Mouse (Mus musculus) CH12.LX (cell line): ENCODE results near the gene Irf2. TPM values are rescaled to one million over a fixed set of nuclear protein-coding genes. Genes with fewer than 3 reads are reported as not detected.

ENCODE experiments used
- DNase-seq: peaks from one replicate; pipeline ENCODE4 v3.0.0-alpha.2; 2013; ENCODE audit errors: extremely low read depth
- H3K27ac ChIP-seq: 2 replicates; pipeline ENCODE4 v1.5.1; 2012; ENCODE audit warnings: low read depth, mild to moderate bottlenecking, control low read depth, moderate library complexity; ENCODE audit not compliant: insufficient read depth
- H3K27me3 ChIP-seq: replicated peaks from 2 replicates; pipeline ENCODE3; 2012; ENCODE audit warnings: inconsistent platforms
- H3K36me3 ChIP-seq, 2 experiments: replicated peaks in 1 of 2; 2 replicates each; pipeline versions ENCODE3 to v1.6.1; 2012; ENCODE audit warnings: inconsistent platforms in 1 of 2, low read length in 1 of 2, mild to moderate bottlenecking in 1 of 2, mixed read lengths in 1 of 2, moderate library complexity in 1 of 2; ENCODE audit not compliant: control insufficient read depth in 1 of 2, insufficient read depth in 1 of 2
- H3K4me1 ChIP-seq, 2 experiments: 2 replicates each; pipeline ENCODE4 v1.6.1; 2012; ENCODE audit warnings: inconsistent platforms in 1 of 2, moderate library complexity in 1 of 2; ENCODE audit not compliant: insufficient read depth in 2 of 2, control insufficient read depth in 1 of 2
- H3K4me2 ChIP-seq: 2 replicates; pipeline ENCODE4 v1.6.1; 2012; ENCODE audit warnings: low read depth, mild to moderate bottlenecking, control low read depth; ENCODE audit not compliant: poor library complexity, insufficient read depth, severe bottlenecking
- H3K4me3 ChIP-seq, 3 experiments: fragments of 150-350 bp in 1 of 3; sonication (generic) in 1 of 3; replicated peaks in 1 of 3; 2 replicates each; pipeline versions ENCODE3 to v1.5.1; 2011 to 2012; ENCODE audit warnings: low read depth in 2 of 3, low read length in 2 of 3, mild to moderate bottlenecking in 2 of 3, moderate library complexity in 2 of 3, control low read depth in 1 of 3, improper control_type of control experiment in 1 of 3, inconsistent platforms in 1 of 3, mixed read lengths in 1 of 3; ENCODE audit not compliant: poor library complexity in 1 of 3
- H3K79me2 ChIP-seq: replicated peaks from 2 replicates; pipeline ENCODE4 v1.6.1; 2012; ENCODE audit warnings: mild to moderate bottlenecking, moderate library complexity; ENCODE audit not compliant: control insufficient read depth, poor library complexity, insufficient read depth, severe bottlenecking; ENCODE audit errors: extremely low read depth
- H3K9ac ChIP-seq: 2 replicates; pipeline ENCODE4 v1.6.1; 2012; ENCODE audit warnings: low read depth, mild to moderate bottlenecking, control low read depth, moderate library complexity; ENCODE audit not compliant: insufficient read depth
- H3K9me3 ChIP-seq: replicated peaks from 2 replicates; pipeline ENCODE3; 2012; ENCODE audit warnings: low read length, inconsistent platforms, mixed read lengths
- BHLHE40 ChIP-seq: IDR thresholded peaks from 2 replicates; pipeline ENCODE4 v1.6.1; 2011; ENCODE audit warnings: mild to moderate bottlenecking, low read depth, low read length, improper control_type of control experiment
- CHD1 ChIP-seq: IDR thresholded peaks from 2 replicates; pipeline ENCODE4 v1.6.1; 2012; ENCODE audit warnings: low read depth, low read length, improper control_type of control experiment, inconsistent platforms
- CHD2 ChIP-seq: IDR thresholded peaks from 2 replicates; pipeline ENCODE4 v1.6.1; 2011; ENCODE audit warnings: low read length, improper control_type of control experiment
- CTCF ChIP-seq, 2 experiments: IDR thresholded peaks in 1 of 2; conservative IDR thresholded peaks in 1 of 2; 2 replicates each; pipeline ENCODE4 v1.5.1; 2011 to 2012; ENCODE audit warnings: low read depth in 2 of 2, low read length in 2 of 2, improper control_type of control experiment in 1 of 2, inconsistent platforms in 1 of 2, mild to moderate bottlenecking in 1 of 2, moderate library complexity in 1 of 2
- E2F4 ChIP-seq: IDR thresholded peaks from 2 replicates; pipeline ENCODE4 v1.6.1; 2011; ENCODE audit warnings: low read depth, low read length, improper control_type of control experiment; ENCODE audit not compliant: insufficient replicate concordance
- ELF1 ChIP-seq: IDR thresholded peaks from 2 replicates; pipeline ENCODE4 v1.6.1; 2014; ENCODE audit warnings: low read depth, mild to moderate bottlenecking, inconsistent platforms, low read length, improper control_type of control experiment
- EP300 ChIP-seq: IDR thresholded peaks from 2 replicates; pipeline ENCODE4 v1.6.1; 2011; ENCODE audit warnings: low read length, improper control_type of control experiment
- ETS1 ChIP-seq: conservative IDR thresholded peaks from 2 replicates; pipeline ENCODE4 v1.6.1; 2012; ENCODE audit warnings: low read depth, mild to moderate bottlenecking, inconsistent platforms, low read length, improper control_type of control experiment, moderate library complexity
- GABPA ChIP-seq: IDR thresholded peaks from 2 replicates; pipeline ENCODE4 v1.6.1; 2012; ENCODE audit warnings: low read depth, low read length, improper control_type of control experiment, inconsistent platforms; ENCODE audit not compliant: insufficient replicate concordance
- HCFC1 ChIP-seq: IDR thresholded peaks from 2 replicates; pipeline ENCODE4 v1.6.1; 2012; ENCODE audit warnings: low read depth, mild to moderate bottlenecking, inconsistent platforms, low read length, improper control_type of control experiment
- IRF4 ChIP-seq: IDR thresholded peaks from 2 replicates; pipeline ENCODE4 v1.6.1; 2014; ENCODE audit warnings: low read depth, mild to moderate bottlenecking, inconsistent platforms, low read length, improper control_type of control experiment
- JUND ChIP-seq: conservative IDR thresholded peaks from 2 replicates; pipeline ENCODE4 v1.6.1; 2011; ENCODE audit warnings: low read depth, low read length, improper control_type of control experiment
- KAT2A ChIP-seq: IDR thresholded peaks from 2 replicates; pipeline ENCODE4 v1.6.1; 2012; ENCODE audit warnings: low read length, improper control_type of control experiment, inconsistent platforms; ENCODE audit not compliant: insufficient replicate concordance
- MAFK ChIP-seq: IDR thresholded peaks from 2 replicates; pipeline ENCODE4 v1.6.1; 2011; ENCODE audit warnings: low read length, improper control_type of control experiment; ENCODE audit not compliant: insufficient replicate concordance
- MAX ChIP-seq: IDR thresholded peaks from 2 replicates; pipeline ENCODE4 v1.6.1; 2011; ENCODE audit warnings: low read length, improper control_type of control experiment
- MAZ ChIP-seq: IDR thresholded peaks from 2 replicates; pipeline ENCODE4 v1.6.1; 2012; ENCODE audit warnings: low read depth, mild to moderate bottlenecking, inconsistent platforms, low read length, improper control_type of control experiment, moderate library complexity
- MXI1 ChIP-seq: IDR thresholded peaks from 2 replicates; pipeline ENCODE4 v1.6.1; 2011; ENCODE audit warnings: mild to moderate bottlenecking, low read depth, low read length, improper control_type of control experiment
- NELFE ChIP-seq: IDR thresholded peaks from 2 replicates; pipeline ENCODE4 v1.6.1; 2011; ENCODE audit warnings: low read depth, low read length, improper control_type of control experiment
- PAX5 ChIP-seq: IDR thresholded peaks from 2 replicates; pipeline ENCODE4 v1.6.1; 2012; ENCODE audit warnings: low read length, inconsistent platforms, mixed read lengths
- RAD21 ChIP-seq: IDR thresholded peaks from 2 replicates; pipeline ENCODE4 v1.6.1; 2011; ENCODE audit warnings: low read depth, mild to moderate bottlenecking, low read length, improper control_type of control experiment, moderate library complexity
- RCOR1 ChIP-seq: conservative IDR thresholded peaks from 2 replicates; pipeline ENCODE4 v1.6.1; 2012; ENCODE audit warnings: low read depth, mild to moderate bottlenecking, inconsistent platforms, low read length, improper control_type of control experiment
- SIN3A ChIP-seq: IDR thresholded peaks from 2 replicates; pipeline ENCODE4 v1.6.1; 2012; ENCODE audit warnings: low read length, improper control_type of control experiment, inconsistent platforms
- SMC3 ChIP-seq: IDR thresholded peaks from 2 replicates; pipeline ENCODE4 v1.6.1; 2011; ENCODE audit warnings: low read depth, low read length, improper control_type of control experiment
- TBP ChIP-seq: conservative IDR thresholded peaks from 2 replicates; pipeline ENCODE4 v1.6.1; 2011; ENCODE audit warnings: low read depth, low read length, improper control_type of control experiment
- TCF12 ChIP-seq: IDR thresholded peaks from 2 replicates; pipeline ENCODE4 v1.6.1; 2014; ENCODE audit warnings: low read depth, mild to moderate bottlenecking, inconsistent platforms, low read length, improper control_type of control experiment
- UBTF ChIP-seq: IDR thresholded peaks from 2 replicates; pipeline ENCODE4 v1.6.1; 2012; ENCODE audit warnings: low read depth, mild to moderate bottlenecking, inconsistent platforms, low read length, improper control_type of control experiment, moderate library complexity
- USF1 ChIP-seq: IDR thresholded peaks from 2 replicates; pipeline ENCODE4 v1.6.1; 2014; ENCODE audit warnings: low read depth, mild to moderate bottlenecking, inconsistent platforms, low read length, improper control_type of control experiment
- ZC3H11A ChIP-seq: IDR thresholded peaks from 2 replicates; pipeline ENCODE4 v1.6.1; 2012; ENCODE audit warnings: low read depth, mild to moderate bottlenecking, inconsistent platforms, low read length, improper control_type of control experiment
- ZKSCAN1 ChIP-seq: IDR thresholded peaks from 2 replicates; pipeline ENCODE4 v1.6.1; 2012; ENCODE audit warnings: low read depth, inconsistent platforms, low read length, improper control_type of control experiment, borderline replicate concordance
- ZNF384 ChIP-seq: IDR thresholded peaks from 2 replicates; pipeline ENCODE4 v1.6.1; 2012; ENCODE audit warnings: low read depth, low read length, improper control_type of control experiment, inconsistent platforms
- dilution Hi-C: fragments of 300-500 bp; cut with MboI; formaldehyde crosslinking; loops from 2 replicates; pipeline ENCODE4 v1.14.3; 2020; ENCODE audit warnings: low sequenced_read_pairs; ENCODE audit not compliant: extremely low pct_unique_long_range_greater_than_20kb, extremely low pct_ligation_motif_present
- in situ Hi-C: fragments of 300-500 bp; cut with MboI; formaldehyde crosslinking; loops from 3 replicates; pipeline ENCODE4 v1.14.3; 2019; ENCODE audit warnings: low sequenced_read_pairs, low pct_ligation_motif_present, low pct_unique_long_range_greater_than_20kb, mixed read lengths
- polyA plus RNA-seq: library from polyadenylated mRNA; unstranded; fragments of >175 nt; gene quantifications from 2 replicates; pipeline ENCODE4 v1.2.1, GENCODE M21; 2012; ENCODE audit warnings: low read depth; ENCODE audit not compliant: insufficient read length
- total RNA-seq, 2 experiments: library from RNA; depleted of rRNA; stranded (reverse); fragments of 300-350 nt in 1 of 2; fragments of >200 nt in 1 of 2; gene quantifications; 2 replicates each; pipeline ENCODE4 v1.2.3; 2012 to 2014

The Irf2 gene
- total and polyA plus RNA-seq, 3 experiments: 7.1 to 37.4 (median 10.2) TPM

DNA sequence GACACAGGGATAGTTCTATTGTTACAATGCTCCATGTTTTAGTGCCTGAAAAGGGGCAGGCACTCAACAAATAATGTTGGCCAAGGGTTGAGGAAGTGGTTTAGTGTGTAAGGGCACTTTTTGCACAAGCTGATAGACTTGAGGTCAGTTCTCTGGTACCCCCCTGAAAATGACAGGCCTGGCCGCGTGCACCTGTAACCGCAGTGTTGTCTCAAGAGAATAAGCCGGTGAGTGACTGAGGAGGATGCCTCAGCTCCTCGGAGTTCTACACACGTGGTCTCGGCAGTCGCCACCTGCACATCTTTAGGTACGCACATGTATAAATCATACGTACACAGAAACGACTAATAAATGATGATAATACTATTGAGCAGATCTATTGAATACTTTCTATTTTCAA is 26.4 kb upstream of the Irf2 start (continued):
- no peak for TF ChIP-seq MAZ
- TF ChIP-seq, all 38 proteins: peak for 18

DNA sequence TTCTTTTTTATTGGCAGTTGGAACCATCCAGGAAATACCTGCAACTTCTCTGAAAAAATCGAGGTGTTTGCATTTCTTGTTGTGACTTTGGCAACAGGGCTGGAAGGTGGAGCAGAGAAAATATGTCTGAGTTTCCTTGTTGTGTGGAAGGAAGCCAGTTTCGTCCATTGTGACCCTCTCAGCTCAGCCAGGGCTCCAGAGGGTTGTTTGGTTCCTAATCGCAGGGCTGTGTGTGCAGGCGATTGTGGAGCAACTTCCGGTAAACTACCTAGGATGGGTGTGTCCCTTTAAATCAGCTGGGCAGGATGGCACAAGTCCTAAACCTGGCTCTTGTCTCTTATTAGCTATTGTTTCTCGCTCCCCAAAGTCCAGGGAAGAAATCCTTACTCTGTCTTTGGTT is 25.7 kb upstream of the Irf2 start:
- in situ Hi-C loops: no loop called here
- Histone ChIP-seq H3K4me3 (no peak overlapping the region), H3K4me1 (peaks cover 16 to 57% of the 10 kb centered on the region in 2 experiments), H3K9ac (peak overlapping the region; percentile 37; the same call in 1 of the 2 replicates), H3K27ac (no peak overlapping the region), H3K79me2 (no peaks in the 10 kb centered on the region), H3K9me3 (no peaks in the 10 kb centered on the region), H3K27me3 (peaks cover 8% of the 10 kb centered on the region), H3K4me2 (peak overlapping the region; percentile 87), H3K36me3 (no peaks in the 10 kb centered on the region)
- no peak for TF ChIP-seq KAT2A
- TF ChIP-seq ETS1: no peak
- TF ChIP-seq SIN3A: peak; percentile 25; the same call in 1 of the 2 replicates
- TF ChIP-seq UBTF: no peak
- peak; percentile 50; the same call in 1 of the 2 replicates for TF ChIP-seq ELF1
- no peak for TF ChIP-seq E2F4
- dilution Hi-C loops: no loop called here
- no peak for DNase-seq

DNA sequence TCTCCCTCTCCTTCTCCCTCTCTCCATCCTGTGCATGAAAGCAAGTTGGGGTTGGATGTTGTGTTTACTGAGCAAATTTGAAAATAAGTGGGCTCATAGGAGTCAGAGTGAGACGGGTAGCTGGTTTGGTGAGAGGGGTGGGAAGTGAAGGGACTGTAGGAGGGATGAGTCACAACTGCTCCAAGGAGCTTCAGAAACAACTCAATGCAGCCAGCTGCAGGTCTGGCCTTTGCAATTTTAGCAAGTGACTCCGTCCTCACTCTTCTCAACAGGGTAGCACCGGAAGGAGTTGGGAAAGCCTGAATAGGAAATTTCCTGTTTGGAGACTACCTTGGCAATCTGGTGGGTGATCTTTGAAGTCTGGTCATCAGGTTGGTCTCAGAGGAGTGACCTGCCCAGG is 25.1 kb upstream of the Irf2 start:
- no peak overlapping the region for H3K27ac ChIP-seq
- peaks cover 16 to 53% of the 10 kb centered on the region in 2 experiments for H3K4me1 ChIP-seq
- no peak overlapping the region for H3K4me2 ChIP-seq
- no peak for DNase-seq
- dilution Hi-C loops (no loop called here), in situ Hi-C loops (no loop called here)
- H3K36me3 ChIP-seq: no peaks in the 10 kb centered on the region
- no peak overlapping the region for H3K9ac ChIP-seq
- H3K9me3 ChIP-seq: no peaks in the 10 kb centered on the region
- no peak overlapping the region for H3K4me3 ChIP-seq
- no peaks in the 10 kb centered on the region for H3K79me2 ChIP-seq
- H3K27me3 ChIP-seq: peaks cover 8% of the 10 kb centered on the region
- no peak for TF ChIP-seq E2F4
- no peak for TF ChIP-seq MXI1
- TF ChIP-seq IRF4: peak; percentile 77; the same call in 1 of the 2 replicates
- no peak for TF ChIP-seq MAFK
- no peak for TF ChIP-seq USF1
- no peak for TF ChIP-seq RCOR1
- no peak for TF ChIP-seq ZC3H11A
- TF ChIP-seq MAX: no peak
- no peak for TF ChIP-seq HCFC1
- no peak for TF ChIP-seq ELF1
- TF ChIP-seq SMC3: no peak
- no peak for TF ChIP-seq MAZ
- 0 out of 2 replicates have a peak, but pooled peaks have one; percentile 27 for TF ChIP-seq BHLHE40
- no peak for TF ChIP-seq GABPA
- peak; percentile 49; the same call in 1 of the 2 replicates for TF ChIP-seq TCF12
- TF ChIP-seq NELFE: no peak
- no peak for TF ChIP-seq CHD1
- no peak for TF ChIP-seq ZKSCAN1
- TF ChIP-seq KAT2A: no peak
- no peak; the same call in 1 of the 2 replicates for TF ChIP-seq ETS1
- no peak for TF ChIP-seq CTCF (conservative IDR thresholded peaks at IDR 0.05 in 1 of 2, IDR thresholded peaks at IDR 0.05 in 1 of 2; ENCODE audit: low read depth in 2 of 2, low read length in 2 of 2)
- TF ChIP-seq ZNF384: 0 out of 2 replicates have a peak, but pooled peaks have one; percentile 5
- TF ChIP-seq EP300: peak; percentile 59
- TF ChIP-seq TBP: no peak
- TF ChIP-seq SIN3A: 0 out of 2 replicates have a peak, but pooled peaks have one; percentile 9
- TF ChIP-seq RAD21: no peak
- TF ChIP-seq CHD2: no peak
- no peak for TF ChIP-seq PAX5
- no peak; the same call in 1 of the 2 replicates for TF ChIP-seq JUND
